Mouse (Mus musculus) hematopoietic stem cell, adult 5-6 weeks (primary cell): ENCODE measurements at regions not wholly inside any gene's neighbourhood (a gene's known extent, or its start where the extent isn't known, plus 50 kb on each side); places are given as distances from the start of the nearest gene placed in this dataset.

ENCODE experiments used
- ATAC-seq, 2 experiments: fragments of 125-278 bp in 1 of 2; replicated peaks in 1 of 2; 2 replicates each; pipeline ENCODE4 v1.8.0; 2016 to 2017; ENCODE audit warnings: inconsistent platforms in 2 of 2, mild to moderate bottlenecking in 2 of 2, moderate number of reproducible peaks in 2 of 2, low read depth in 1 of 2, moderate TSS enrichment in 1 of 2; ENCODE audit not compliant: low FRiP score in 2 of 2, poor library complexity in 2 of 2, severe bottlenecking in 2 of 2, insufficient read depth in 1 of 2, low TSS enrichment in 1 of 2

DNA sequence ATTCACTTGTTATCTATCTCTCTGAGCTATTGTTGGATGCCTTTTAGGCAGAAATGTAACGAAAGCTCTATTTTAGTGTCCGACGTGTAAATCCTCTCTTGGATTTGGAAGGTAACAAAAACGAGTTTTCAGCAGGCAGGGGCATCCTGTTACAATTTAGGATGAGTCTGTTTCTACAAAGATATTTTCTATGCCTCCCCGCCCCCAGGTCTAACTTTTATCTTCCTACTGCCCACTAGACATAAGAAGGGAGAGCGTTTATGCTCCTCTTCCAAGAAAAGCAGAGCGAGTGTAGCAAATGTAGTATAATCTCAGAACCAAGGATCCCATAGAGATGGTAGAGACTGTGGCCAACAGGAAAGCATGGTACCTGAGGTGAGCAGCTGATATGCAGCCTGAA lies 62.4 kb upstream of the Hs3st2 start:
- no peak for ATAC-seq

DNA sequence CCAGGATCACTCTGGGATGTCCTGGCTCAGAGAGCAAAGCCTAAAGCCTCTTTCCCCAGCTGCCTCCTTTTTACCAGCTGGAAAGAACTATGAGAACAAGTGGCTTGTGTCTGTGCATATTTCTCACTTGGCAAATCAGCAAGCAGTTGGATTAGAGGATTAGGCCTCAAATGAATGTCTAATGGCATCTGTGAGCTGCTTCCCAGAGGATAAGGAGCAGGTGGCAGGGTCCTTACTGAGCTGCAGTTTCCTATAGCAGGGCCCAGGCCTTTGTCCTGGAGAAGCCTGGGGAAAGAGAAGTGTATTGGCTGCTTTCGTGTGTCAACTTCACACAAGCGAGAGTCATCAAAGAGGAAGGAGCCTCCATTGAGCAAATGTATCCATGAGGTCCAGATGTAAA lies 59.1 kb upstream of the Hs3st2 start:
- no peak for ATAC-seq

DNA sequence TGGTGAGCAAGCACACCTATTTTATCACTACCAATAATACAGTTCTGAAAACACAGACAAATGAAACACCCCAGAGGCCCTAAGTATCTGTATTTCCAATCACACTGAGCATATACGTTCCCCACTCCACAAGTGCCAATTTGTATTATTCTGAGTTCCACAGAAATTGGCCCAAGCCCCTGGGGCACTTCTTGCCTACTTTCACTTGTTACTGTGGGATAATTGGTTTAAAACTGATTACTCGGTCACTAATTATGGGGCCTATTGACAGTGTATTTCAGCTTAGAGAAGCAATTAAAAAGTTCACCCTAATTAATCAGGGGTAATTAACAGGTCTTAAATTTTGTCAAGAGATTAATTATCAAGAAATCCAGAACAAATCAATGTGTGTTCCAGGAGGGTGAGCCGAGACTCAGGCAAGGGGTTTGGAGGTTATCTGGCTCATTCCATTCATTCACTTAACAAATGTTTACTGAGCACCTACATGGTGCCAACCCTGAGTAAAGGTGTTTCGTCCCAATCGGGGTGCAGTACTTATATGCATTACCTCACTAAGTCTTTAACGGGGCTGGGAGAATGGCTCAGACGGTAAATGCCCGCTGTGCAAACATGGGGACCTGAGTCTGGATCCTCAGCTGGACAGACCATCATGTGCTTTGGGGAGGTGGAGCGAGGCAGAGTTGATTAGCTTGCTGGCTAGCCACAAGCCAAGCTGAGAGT lies 56.1 kb upstream of the Hs3st2 start:
- no peak for ATAC-seq

DNA sequence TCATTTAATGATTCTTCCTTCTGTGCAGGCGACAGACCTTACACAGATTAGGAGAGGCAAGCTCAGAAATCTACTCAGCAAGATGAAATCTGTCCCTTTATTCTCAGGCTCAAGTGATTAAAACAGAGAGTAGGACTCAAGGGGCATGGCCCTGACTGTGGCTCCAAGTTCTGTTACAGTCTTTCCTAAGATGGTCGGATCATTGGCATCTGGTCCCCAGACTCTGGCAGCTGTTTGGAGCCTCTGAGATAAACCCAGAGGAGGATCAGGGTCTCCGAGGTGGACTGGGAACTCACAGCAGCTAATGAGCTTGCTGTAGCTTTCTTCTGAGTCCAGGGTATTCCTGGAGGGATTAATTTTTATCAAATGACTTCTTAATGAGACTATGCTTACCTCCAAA lies 51.7 kb upstream of the Hs3st2 start:
- ATAC-seq, result no peak
